Mouse (Mus musculus): ENCODE data around the gene Sipa1l1.
A peak's percentile ranks its signal among the peaks of the same experiment; 100 is the strongest.

Sipa1l1 gene

GRCm38 (mm10) chr12:82168820-82169533, at the start of gene Sipa1l1:
Sipa1l1 (plus strand) TSS chr12:82169320.
- peak; percentile 87 to 95 for DNase-seq

- DNase-seq = no peak
These were observed 47.2 kb upstream of the Sipa1l1 start for GRCm38 (mm10) chr12:82121947-82122346.

GRCm38 (mm10) chr12:82122450-82123249, 46.5 kb upstream of the Sipa1l1 start:
- DNase-seq = no peak

- no peak for DNase-seq
These were observed 42.3 kb upstream of the Sipa1l1 start for GRCm38 (mm10) chr12:82126796-82127195.

GRCm38 (mm10) chr12:82139234-82140166, 29.6 kb upstream of the Sipa1l1 start:
- DNase-seq = no peak

GRCm38 (mm10) chr12:82143371-82143770, 25.7 kb upstream of the Sipa1l1 start:
- DNase-seq = no peak

- no peak for DNase-seq
These were observed 23.9 kb upstream of the Sipa1l1 start for GRCm38 (mm10) chr12:82145173-82145572.

- no peak for DNase-seq
These were observed 22.0 kb upstream of the Sipa1l1 start for GRCm38 (mm10) chr12:82147021-82147693.

- no peak for DNase-seq
These were observed 20.7 kb upstream of the Sipa1l1 start for GRCm38 (mm10) chr12:82148328-82148930.

- DNase-seq = no peak
These were observed 18.1 kb upstream of the Sipa1l1 start for GRCm38 (mm10) chr12:82151019-82151418.

- no peak for DNase-seq
These were observed 14.6 kb upstream of the Sipa1l1 start for GRCm38 (mm10) chr12:82154527-82154926.

GRCm38 (mm10) chr12:82158516-82158915, 10.6 kb upstream of the Sipa1l1 start:
- no peak for DNase-seq

GRCm38 (mm10) chr12:82159372-82159771, 9.7 kb upstream of the Sipa1l1 start:
- DNase-seq = no peak

GRCm38 (mm10) chr12:82165651-82166050, 3.5 kb upstream of the Sipa1l1 start:
- no peak for DNase-seq

GRCm38 (mm10) chr12:82166101-82166571, 3.0 kb upstream of the Sipa1l1 start:
- DNase-seq = no peak

- peak; percentile 53 to 68 for DNase-seq
These were observed 681 bp downstream of the Sipa1l1 start for GRCm38 (mm10) chr12:82169571-82170431.

- DNase-seq = no peak
These were observed 1.6 kb downstream of the Sipa1l1 start for GRCm38 (mm10) chr12:82170461-82171279.

GRCm38 (mm10) chr12:82171591-82171990, 2.5 kb downstream of the Sipa1l1 start:
- no peak for DNase-seq

GRCm38 (mm10) chr12:82173623-82174022, 4.5 kb downstream of the Sipa1l1 start:
- no peak for DNase-seq

GRCm38 (mm10) chr12:82175709-82176108, 6.6 kb downstream of the Sipa1l1 start:
- DNase-seq = no peak

All from spleen, adult 18-20 months (tissue).